Mouse (Mus musculus): ENCODE data around the gene Nthl1. TPM values are rescaled to one million over a fixed set of nuclear protein-coding genes. Genes with fewer than 3 reads are reported as not detected.

The Nthl1 gene
- polyA plus RNA-seq, 1 experiment from 2014 or later: 7.7 TPM

- Histone ChIP-seq H3K27ac (no peak overlapping the region), H3K36me3 (peaks cover 28% of the 10 kb centered on the region), H3K4me3 (no peak overlapping the region), H3K4me1 (replicated peaks) (peaks cover 35% of the 10 kb centered on the region), H3K27me3 (no peaks in the 10 kb centered on the region), H3K9me3 (replicated peaks) (no peaks in the 10 kb centered on the region), H3K4me2 (no peak overlapping the region), H3K9ac (0 out of 2 replicates have a peak overlapping the region, but pooled peaks have one; percentile 4)
- ATAC-seq (replicated peaks; ENCODE audit: insufficient number of reproducible peaks, insufficient read depth, low FRiP score, low read depth): no peak
- 53% methylated on average over 7 of the region's 7 CpGs for WGBS
Measured at GRCm38 (mm10) chr17:24674277-24674676, 41.8 kb downstream of the Nthl1 start.

GRCm38 (mm10) chr17:24676187-24676586 is 43.7 kb downstream of the Nthl1 start:
- Histone ChIP-seq H3K27ac (no peak overlapping the region), H3K9me3 (replicated peaks) (no peaks in the 10 kb centered on the region), H3K4me3 (no peak overlapping the region), H3K9ac (no peak overlapping the region), H3K36me3 (peaks cover 46% of the 10 kb centered on the region), H3K27me3 (no peaks in the 10 kb centered on the region), H3K4me1 (replicated peaks) (peaks cover 24% of the 10 kb centered on the region), H3K4me2 (no peak overlapping the region)
- WGBS: 57% methylated on average over 2 of the region's 2 CpGs
- ATAC-seq (replicated peaks; ENCODE audit: insufficient number of reproducible peaks, insufficient read depth, low FRiP score, low read depth): no peak

- H3K4me3 ChIP-seq: no peak overlapping the region
- H3K36me3 ChIP-seq: peaks cover 52% of the 10 kb centered on the region
- H3K27ac ChIP-seq: no peak overlapping the region
- H3K9ac ChIP-seq: no peak overlapping the region
- H3K4me1 ChIP-seq (replicated peaks): peaks cover 18% of the 10 kb centered on the region
- 91% methylated on average over 5 of the region's 5 CpGs for WGBS
- no peak for ATAC-seq (replicated peaks; ENCODE audit: insufficient number of reproducible peaks, insufficient read depth, low FRiP score, low read depth)
- H3K27me3 ChIP-seq: no peaks in the 10 kb centered on the region
- H3K9me3 ChIP-seq (replicated peaks): no peaks in the 10 kb centered on the region
- no peak overlapping the region for H3K4me2 ChIP-seq
Measured at GRCm38 (mm10) chr17:24676877-24677276, 44.4 kb downstream of the Nthl1 start.

GRCm38 (mm10) chr17:24677500-24678080 is 45.1 kb downstream of the Nthl1 start:
- no peaks in the 10 kb centered on the region for H3K27me3 ChIP-seq
- no peak for ATAC-seq (replicated peaks; ENCODE audit: insufficient number of reproducible peaks, insufficient read depth, low FRiP score, low read depth)
- peaks cover 59% of the 10 kb centered on the region for H3K36me3 ChIP-seq
- WGBS: 90% methylated on average over 24 of the region's 24 CpGs
- no peak overlapping the region for H3K27ac ChIP-seq
- no peaks in the 10 kb centered on the region for H3K9me3 ChIP-seq (replicated peaks)
- H3K4me3 ChIP-seq: no peak overlapping the region
- no peak overlapping the region for H3K9ac ChIP-seq
- no peak overlapping the region for H3K4me2 ChIP-seq
- peaks cover 12% of the 10 kb centered on the region for H3K4me1 ChIP-seq (replicated peaks)

- peak overlapping the region; percentile 18 for H3K4me3 ChIP-seq
- WGBS: 28% methylated on average over 16 of the region's 16 CpGs
Measured at GRCm38 (mm10) chr17:24686514-24686913, 54.0 kb downstream of the Nthl1 start.

GRCm38 (mm10) chr17:24687146-24687595 is 54.7 kb downstream of the Nthl1 start:
- Histone ChIP-seq H3K27me3 (peaks cover 50% of the 10 kb centered on the region), H3K9ac (peak overlapping the region; percentile 12; the same call in 1 of the 2 replicates)
- ATAC-seq (replicated peaks; ENCODE audit: insufficient number of reproducible peaks, insufficient read depth, low FRiP score, low read depth): peak; percentile 56

More at GRCm38 (mm10) chr17:24686514-24686913, 54.0 kb downstream of the Nthl1 start:
- H3K9ac ChIP-seq: no peak overlapping the region
- peaks cover 50% of the 10 kb centered on the region for H3K27me3 ChIP-seq
- H3K4me2 ChIP-seq: peak overlapping the region; percentile 33
- peaks cover 20% of the 10 kb centered on the region for H3K4me1 ChIP-seq (replicated peaks)
- H3K36me3 ChIP-seq: peaks cover 10% of the 10 kb centered on the region
- no peak for ATAC-seq (replicated peaks; ENCODE audit: insufficient number of reproducible peaks, insufficient read depth, low FRiP score, low read depth)
- H3K9me3 ChIP-seq (replicated peaks): no peaks in the 10 kb centered on the region
- H3K27ac ChIP-seq: no peak overlapping the region

GRCm38 (mm10) chr17:24687599-24687998 is 55.1 kb downstream of the Nthl1 start:
- H3K27me3 ChIP-seq: peaks cover 50% of the 10 kb centered on the region
- peaks cover under 1% of the 10 kb centered on the region; the same call in 1 of the 2 replicates for H3K36me3 ChIP-seq
- peak overlapping the region; percentile 12; the same call in 1 of the 2 replicates for H3K9ac ChIP-seq
- WGBS: 21% methylated on average over 23 of the region's 23 CpGs
- H3K27ac ChIP-seq: no peak overlapping the region
- no peak for ATAC-seq (replicated peaks; ENCODE audit: insufficient number of reproducible peaks, insufficient read depth, low FRiP score, low read depth)
- peak overlapping the region; percentile 65 for H3K4me2 ChIP-seq
- peaks cover 20% of the 10 kb centered on the region for H3K4me1 ChIP-seq (replicated peaks)
- H3K4me3 ChIP-seq: peak overlapping the region; percentile 41
- H3K9me3 ChIP-seq (replicated peaks): no peaks in the 10 kb centered on the region

More at GRCm38 (mm10) chr17:24687146-24687595, 54.7 kb downstream of the Nthl1 start:
- H3K4me3 ChIP-seq: peak overlapping the region; percentile 41
- peaks cover 4% of the 10 kb centered on the region; the same call in 1 of the 2 replicates for H3K36me3 ChIP-seq
- no peaks in the 10 kb centered on the region for H3K9me3 ChIP-seq (replicated peaks)
- no peak overlapping the region for H3K27ac ChIP-seq
- peaks cover 20% of the 10 kb centered on the region for H3K4me1 ChIP-seq (replicated peaks)
- H3K4me2 ChIP-seq: peak overlapping the region; percentile 65
- WGBS: 3% methylated on average over 25 of the region's 25 CpGs

Small RNA genes within 50 kb of the gene (microRNA-seq; reads per million reads assigned to microRNA genes)
- gene Gm24589: not detected

Other genes starting within 250 kb of the Nthl1 start
- 186 and 210 TPM in 2 replicates for gene Rnps1, start 218.1 kb upstream of the Nthl1 start, polyA plus RNA-seq (2015; fragmentation: Nextera tagmentation; extraction: Ambion mirVana)
- gene Eci1, start 206.0 kb upstream of the Nthl1 start, polyA plus RNA-seq (2015; fragmentation: Nextera tagmentation; extraction: Ambion mirVana): 245 and 301 TPM in 2 replicates
- gene Dnase1l2, start 189.6 kb upstream of the Nthl1 start, polyA plus RNA-seq (2015; fragmentation: Nextera tagmentation; extraction: Ambion mirVana): 1.1 and 1.2 TPM in 2 replicates
- 20.5 and 29.1 TPM in 2 replicates for gene E4f1, start 162.4 kb upstream of the Nthl1 start, polyA plus RNA-seq (2015; fragmentation: Nextera tagmentation; extraction: Ambion mirVana)
- 60.5 and 63.0 TPM in 2 replicates for gene Pgp, start 162.3 kb upstream of the Nthl1 start, polyA plus RNA-seq (2015; fragmentation: Nextera tagmentation; extraction: Ambion mirVana)
- gene Bricd5, start 158.8 kb upstream of the Nthl1 start, polyA plus RNA-seq (2015; fragmentation: Nextera tagmentation; extraction: Ambion mirVana): 0.18 TPM in 1 of 2 replicates, not detected in the other
- gene Mlst8, start 153.6 kb upstream of the Nthl1 start, polyA plus RNA-seq (2015; fragmentation: Nextera tagmentation; extraction: Ambion mirVana): 15.2 and 18.8 TPM in 2 replicates
- gene Caskin1, start 144.1 kb upstream of the Nthl1 start, polyA plus RNA-seq (2015; fragmentation: Nextera tagmentation; extraction: Ambion mirVana): 0.39 and 0.94 TPM in 2 replicates
- 59.2 and 84.9 TPM in 2 replicates for gene Traf7, start 104.7 kb upstream of the Nthl1 start, polyA plus RNA-seq (2015; fragmentation: Nextera tagmentation; extraction: Ambion mirVana)
- gene Rab26, start 98.5 kb upstream of the Nthl1 start, polyA plus RNA-seq (2015; fragmentation: Nextera tagmentation; extraction: Ambion mirVana): 0.97 and 1.2 TPM in 2 replicates
- gene Pkd1, start 82.8 kb upstream of the Nthl1 start, polyA plus RNA-seq (2015; fragmentation: Nextera tagmentation; extraction: Ambion mirVana): 12.4 and 21.1 TPM in 2 replicates
- gene Tsc2, start 50 bp upstream of the Nthl1 start, polyA plus RNA-seq (2015; fragmentation: Nextera tagmentation; extraction: Ambion mirVana): 39.0 and 56.0 TPM in 2 replicates
- 55.5 and 61.4 TPM in 2 replicates for gene Slc9a3r2, start 17.6 kb downstream of the Nthl1 start, polyA plus RNA-seq (2015; fragmentation: Nextera tagmentation; extraction: Ambion mirVana)
- gene Npw, start 25.8 kb downstream of the Nthl1 start, polyA plus RNA-seq (2015; fragmentation: Nextera tagmentation; extraction: Ambion mirVana): 0.26 TPM in 1 of 2 replicates, not detected in the other
- gene Zfp598, start 37.0 kb downstream of the Nthl1 start, polyA plus RNA-seq (2015; fragmentation: Nextera tagmentation; extraction: Ambion mirVana): 12.5 and 18.1 TPM in 2 replicates
- gene Syngr3, start 57.3 kb downstream of the Nthl1 start, polyA plus RNA-seq (2015; fragmentation: Nextera tagmentation; extraction: Ambion mirVana): 0.44 and 3.0 TPM in 2 replicates
- gene Gfer, start 63.5 kb downstream of the Nthl1 start, polyA plus RNA-seq (2015; fragmentation: Nextera tagmentation; extraction: Ambion mirVana): 26.3 and 26.8 TPM in 2 replicates
- gene Noxo1, start 63.6 kb downstream of the Nthl1 start, polyA plus RNA-seq (2015; fragmentation: Nextera tagmentation; extraction: Ambion mirVana): 0.94 and 1.3 TPM in 2 replicates
- gene Tbl3, start 75.0 kb downstream of the Nthl1 start, polyA plus RNA-seq (2015; fragmentation: Nextera tagmentation; extraction: Ambion mirVana): 34.4 and 50.9 TPM in 2 replicates
- 0.13 TPM in 1 of 2 replicates, not detected in the other for gene Rnf151, start 85.4 kb downstream of the Nthl1 start, polyA plus RNA-seq (2015; fragmentation: Nextera tagmentation; extraction: Ambion mirVana)
- 770 and 917 TPM in 2 replicates for gene Rps2, start 85.4 kb downstream of the Nthl1 start, polyA plus RNA-seq (2015; fragmentation: Nextera tagmentation; extraction: Ambion mirVana)
- gene Ndufb10, start 91.8 kb downstream of the Nthl1 start, polyA plus RNA-seq (2015; fragmentation: Nextera tagmentation; extraction: Ambion mirVana): 410 and 528 TPM in 2 replicates
- 1.4 and 1.6 TPM in 2 replicates for gene Rpl3l, start 95.1 kb downstream of the Nthl1 start, polyA plus RNA-seq (2015; fragmentation: Nextera tagmentation; extraction: Ambion mirVana)
- 21.4 and 25.6 TPM in 2 replicates for gene Msrb1, start 104.0 kb downstream of the Nthl1 start, polyA plus RNA-seq (2015; fragmentation: Nextera tagmentation; extraction: Ambion mirVana)
- gene Hs3st6, start 120.3 kb downstream of the Nthl1 start, polyA plus RNA-seq (2015; fragmentation: Nextera tagmentation; extraction: Ambion mirVana): 0.33 and 0.37 TPM in 2 replicates
- gene Meiob, start 171.6 kb downstream of the Nthl1 start, polyA plus RNA-seq (2015; fragmentation: Nextera tagmentation; extraction: Ambion mirVana): not detected in 2 replicates
- gene Hagh, start 207.5 kb downstream of the Nthl1 start, polyA plus RNA-seq (2015; fragmentation: Nextera tagmentation; extraction: Ambion mirVana): 56.7 TPM in 2 replicates
- 39.8 and 49.1 TPM in 2 replicates for gene Fahd1, start 217.7 kb downstream of the Nthl1 start, polyA plus RNA-seq (2015; fragmentation: Nextera tagmentation; extraction: Ambion mirVana)
- 0.19 and 0.23 TPM in 2 replicates for gene Igfals, start 233.3 kb downstream of the Nthl1 start, polyA plus RNA-seq (2015; fragmentation: Nextera tagmentation; extraction: Ambion mirVana)

Measured in heart, embryonic 15.5 days (tissue).